Mouse (Mus musculus) megakaryocyte, embryonic 14.5 days (primary cell): ENCODE results near the gene Tmem164. TPM values are rescaled to one million over a fixed set of nuclear protein-coding genes. Genes with fewer than 3 reads are reported as not detected.

Source experiments
- H3K27me3 ChIP-seq: replicated peaks from 2 replicates; pipeline ENCODE3; 2012; ENCODE audit warnings: inconsistent platforms
- H3K36me3 ChIP-seq: replicated peaks from 2 replicates; pipeline ENCODE3; 2012; ENCODE audit warnings: low read length, inconsistent platforms, mixed read lengths
- H3K4me1 ChIP-seq: 2 replicates; pipeline ENCODE4 v1.6.1; 2012; ENCODE audit warnings: inconsistent platforms
- H3K4me3 ChIP-seq: replicated peaks from 2 replicates; pipeline ENCODE3; 2012; ENCODE audit warnings: moderate library complexity, mild to moderate bottlenecking, inconsistent platforms
- H3K9me3 ChIP-seq: 2 replicates; pipeline ENCODE4 v1.6.1; 2012; ENCODE audit warnings: inconsistent platforms
- FLI1 ChIP-seq: IDR thresholded peaks from 2 replicates; pipeline ENCODE4 v1.6.1; 2012; ENCODE audit warnings: low read length, inconsistent platforms, mixed read lengths
- GATA1 ChIP-seq: IDR thresholded peaks from 3 replicates; pipeline ENCODE4 v1.6.1; 2012; ENCODE audit warnings: mixed read lengths, low read length, inconsistent platforms, borderline replicate concordance
- polyA plus RNA-seq: library from polyadenylated mRNA; stranded (reverse); fragments of >175 nt; gene quantifications from 2 replicates; pipeline ENCODE4 v1.2.3, GENCODE M21; 2012; ENCODE audit warnings: low replicate concordance; ENCODE audit not compliant: insufficient read depth

The Tmem164 gene
- polyA plus RNA-seq, 1 experiment, result 10.3 TPM

GRCm38 (mm10) chrX:142684674-142685073 lies 3.5 kb downstream of the Tmem164 start:
- H3K4me1 ChIP-seq, result peaks cover 59% of the 10 kb centered on the region
- 0 out of 2 replicates have a peak, but pooled peaks cover 2% of the 10 kb centered on the region for H3K9me3 ChIP-seq
- peak overlapping the region; percentile 28 for H3K4me3 ChIP-seq
- H3K27me3 ChIP-seq, result peaks cover 15% of the 10 kb centered on the region
- peaks cover 40% of the 10 kb centered on the region for H3K36me3 ChIP-seq
- TF ChIP-seq FLI1 (no peak), GATA1 (no peak)

DNA sequence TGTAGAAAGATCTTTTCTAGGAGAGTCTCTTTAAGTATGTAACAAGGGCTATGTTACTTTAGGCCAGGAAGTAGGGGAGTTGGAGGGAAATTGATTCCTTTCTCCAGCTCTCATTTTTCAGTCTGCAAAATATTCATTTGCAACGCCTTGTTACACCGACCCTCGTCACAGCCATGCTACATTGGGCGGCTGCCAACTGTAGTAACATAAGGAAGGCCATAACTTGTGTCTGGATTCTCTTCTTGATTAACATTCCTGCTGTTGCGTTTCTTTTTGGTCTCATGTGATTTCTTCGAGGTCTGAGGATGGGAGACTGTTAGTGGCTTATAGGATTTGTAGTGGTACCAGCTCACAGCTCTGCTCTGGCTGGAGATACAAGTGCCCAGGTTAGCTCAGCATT lies 4.5 kb downstream of the Tmem164 start:
- H3K36me3 ChIP-seq, result peaks cover 47% of the 10 kb centered on the region
- TF ChIP-seq GATA1, result no peak
- no peak for TF ChIP-seq FLI1
- H3K27me3 ChIP-seq, result peaks cover 15% of the 10 kb centered on the region
- no peak overlapping the region for H3K4me3 ChIP-seq
- 0 out of 2 replicates have a peak, but pooled peaks cover 1% of the 10 kb centered on the region for H3K9me3 ChIP-seq
- H3K4me1 ChIP-seq, result peaks cover 55% of the 10 kb centered on the region

DNA sequence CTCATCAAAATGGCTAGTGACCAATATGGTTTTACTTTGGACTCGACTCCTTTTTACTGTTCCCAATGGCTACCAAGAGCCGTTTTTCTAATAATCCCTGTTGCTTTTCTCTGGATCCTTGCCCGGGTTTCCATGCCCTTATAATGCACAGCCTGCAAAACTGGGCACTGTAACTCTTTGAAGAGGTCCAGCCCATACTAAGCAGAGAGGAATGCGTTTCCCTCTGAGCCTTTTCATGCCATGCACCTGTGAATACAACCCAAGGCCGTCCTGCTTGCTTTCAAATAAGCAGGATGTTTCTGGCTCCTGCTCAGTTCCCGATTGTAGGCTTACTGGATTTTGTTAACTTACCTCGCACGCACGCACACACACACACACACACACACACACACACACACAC lies 7.3 kb downstream of the Tmem164 start:
- peaks cover 71% of the 10 kb centered on the region for H3K36me3 ChIP-seq
- no peaks in the 10 kb centered on the region for H3K9me3 ChIP-seq
- H3K27me3 ChIP-seq, result no peaks in the 10 kb centered on the region
- no peak overlapping the region for H3K4me3 ChIP-seq
- TF ChIP-seq GATA1, result no peak
- no peak for TF ChIP-seq FLI1
- peaks cover 45% of the 10 kb centered on the region for H3K4me1 ChIP-seq

GRCm38 (mm10) chrX:142693256-142693655 lies 12.1 kb downstream of the Tmem164 start:
- H3K36me3 ChIP-seq, result peaks cover 83% of the 10 kb centered on the region
- H3K4me3 ChIP-seq, result no peak overlapping the region
- H3K9me3 ChIP-seq, result no peaks in the 10 kb centered on the region
- H3K4me1 ChIP-seq, result peaks cover 30% of the 10 kb centered on the region
- no peak for TF ChIP-seq GATA1
- H3K27me3 ChIP-seq, result peaks cover 3% of the 10 kb centered on the region

GRCm38 (mm10) chrX:142694338-142694737 lies 13.1 kb downstream of the Tmem164 start:
- peaks cover 24% of the 10 kb centered on the region for H3K4me1 ChIP-seq
- peaks cover 7% of the 10 kb centered on the region for H3K27me3 ChIP-seq
- H3K4me3 ChIP-seq, result no peak overlapping the region
- no peaks in the 10 kb centered on the region for H3K9me3 ChIP-seq
- TF ChIP-seq GATA1 (no peak), FLI1 (no peak)
- H3K36me3 ChIP-seq, result peaks cover 86% of the 10 kb centered on the region

DNA sequence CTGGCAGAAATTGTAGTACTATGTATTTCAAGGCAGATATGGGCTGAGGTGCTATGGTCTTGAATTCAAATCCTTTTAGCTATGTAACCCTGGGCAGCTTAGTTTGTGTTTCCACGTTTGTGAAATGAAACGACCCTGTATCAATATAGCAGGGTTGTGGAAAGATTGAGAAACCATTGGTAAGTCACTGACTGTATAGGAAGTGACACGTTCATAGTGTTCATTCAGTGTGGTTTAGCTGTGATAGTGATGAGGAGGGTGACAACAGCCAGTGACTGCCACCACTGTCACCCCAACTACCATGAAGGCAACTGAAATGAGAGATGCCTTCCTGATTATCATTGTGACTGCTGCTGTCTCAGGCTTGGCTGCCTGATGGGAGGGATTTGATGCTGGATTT lies 13.7 kb downstream of the Tmem164 start:
- TF ChIP-seq FLI1, result no peak
- TF ChIP-seq GATA1, result no peak
- no peak overlapping the region for H3K4me3 ChIP-seq
- no peaks in the 10 kb centered on the region for H3K9me3 ChIP-seq
- peaks cover 89% of the 10 kb centered on the region for H3K36me3 ChIP-seq
- H3K27me3 ChIP-seq, result peaks cover 8% of the 10 kb centered on the region
- H3K4me1 ChIP-seq, result peaks cover 26% of the 10 kb centered on the region

DNA sequence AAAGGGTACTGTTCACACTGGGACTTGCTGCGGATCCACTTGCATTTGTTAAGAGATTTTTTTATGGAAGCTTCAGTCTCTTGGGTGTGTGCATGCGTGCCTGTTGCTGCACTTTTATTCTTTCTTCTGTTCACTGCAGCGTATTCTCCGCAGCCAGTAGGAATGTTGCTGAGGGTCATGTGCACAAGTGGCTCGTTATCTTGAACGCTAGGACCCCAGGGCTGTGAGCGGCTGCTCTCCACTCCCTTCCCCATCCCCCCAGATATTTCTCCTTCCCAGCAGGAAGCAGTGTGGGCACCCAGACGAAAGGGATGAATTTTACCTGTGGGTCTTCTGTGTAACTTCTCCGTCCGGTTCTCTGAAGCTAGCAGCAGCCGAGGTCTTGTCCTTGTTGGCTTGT lies 15.6 kb downstream of the Tmem164 start:
- H3K36me3 ChIP-seq, result peaks cover 91% of the 10 kb centered on the region
- peaks cover 9% of the 10 kb centered on the region for H3K27me3 ChIP-seq
- H3K9me3 ChIP-seq, result no peaks in the 10 kb centered on the region
- TF ChIP-seq FLI1 (no peak), GATA1 (no peak)
- no peak overlapping the region for H3K4me3 ChIP-seq
- H3K4me1 ChIP-seq, result peaks cover 33% of the 10 kb centered on the region

DNA sequence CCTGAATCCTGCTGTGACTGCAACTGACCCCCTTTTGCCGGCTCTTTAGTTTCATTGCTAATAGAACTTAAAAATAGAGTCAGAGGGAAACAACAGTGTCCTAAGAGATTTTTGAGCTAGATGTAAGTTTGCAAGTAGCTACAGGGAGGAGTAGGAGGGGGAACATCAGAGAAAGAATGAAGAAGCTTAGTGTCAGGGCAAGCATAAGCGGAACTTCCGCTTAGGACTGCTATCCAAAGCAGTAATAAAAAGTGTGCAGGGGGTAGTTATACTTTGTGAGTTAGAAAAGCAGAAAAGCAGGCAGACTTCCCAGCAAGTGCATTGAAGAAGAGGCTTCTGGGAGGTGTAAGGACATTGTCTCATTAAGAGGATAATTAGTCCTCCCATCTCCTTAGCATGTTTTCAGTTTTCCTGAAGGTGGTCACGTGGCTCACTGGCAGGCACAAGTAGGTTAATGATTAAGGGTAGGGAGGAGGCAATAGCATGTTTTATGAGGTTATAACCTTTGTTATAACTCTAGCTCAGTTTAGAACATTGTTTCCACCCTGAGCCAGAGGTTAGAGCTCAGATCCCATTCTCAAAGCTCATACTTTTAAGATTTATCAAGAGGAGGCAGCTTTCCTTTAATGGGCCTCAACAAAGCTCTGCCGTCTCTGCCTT lies 16.5 kb downstream of the Tmem164 start:
- Histone ChIP-seq H3K4me3 (no peak overlapping the region), H3K36me3 (peaks cover 92% of the 10 kb centered on the region), H3K27me3 (peaks cover 9% of the 10 kb centered on the region), H3K4me1 (peaks cover 37% of the 10 kb centered on the region), H3K9me3 (no peaks in the 10 kb centered on the region)
- TF ChIP-seq FLI1, result no peak
- TF ChIP-seq GATA1, result no peak

GRCm38 (mm10) chrX:142698212-142698611 lies 17.0 kb downstream of the Tmem164 start:
- peaks cover 9% of the 10 kb centered on the region for H3K27me3 ChIP-seq
- no peaks in the 10 kb centered on the region for H3K9me3 ChIP-seq
- H3K36me3 ChIP-seq, result peaks cover 88% of the 10 kb centered on the region
- H3K4me1 ChIP-seq, result peaks cover 37% of the 10 kb centered on the region
- TF ChIP-seq GATA1 (no peak), FLI1 (no peak)
- H3K4me3 ChIP-seq, result no peak overlapping the region

DNA sequence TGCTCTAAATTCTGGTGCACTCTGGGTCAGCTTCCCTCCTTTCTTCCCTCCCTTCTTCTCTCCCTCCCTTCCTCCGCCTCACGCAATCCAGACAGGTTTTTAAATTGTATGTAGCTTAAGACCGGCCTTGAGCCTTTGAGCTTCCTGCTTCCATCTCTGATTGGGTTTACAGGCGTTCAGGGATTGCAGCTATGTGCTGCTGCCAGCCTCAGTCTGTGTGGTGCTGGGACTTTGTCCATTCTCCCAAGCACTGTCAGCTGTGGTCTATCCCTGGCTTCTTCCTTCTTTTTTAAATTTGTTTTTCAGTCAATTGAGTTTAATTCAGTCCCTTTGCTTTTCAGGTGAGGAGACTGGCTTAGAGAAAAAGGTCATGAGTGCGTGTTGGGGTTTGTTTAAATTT lies 20.9 kb downstream of the Tmem164 start:
- Histone ChIP-seq H3K36me3 (peaks cover 77% of the 10 kb centered on the region), H3K4me1 (peaks cover 49% of the 10 kb centered on the region), H3K4me3 (no peak overlapping the region), H3K27me3 (peaks cover 8% of the 10 kb centered on the region), H3K9me3 (no peaks in the 10 kb centered on the region)
- TF ChIP-seq FLI1 (no peak), GATA1 (no peak)

- peaks cover 77% of the 10 kb centered on the region for H3K36me3 ChIP-seq
Observed at GRCm38 (mm10) chrX:142702566-142702965, 21.4 kb downstream of the Tmem164 start.

More at GRCm38 (mm10) chrX:142702566-142702965, 21.4 kb downstream of the Tmem164 start:
- TF ChIP-seq GATA1 (no peak), FLI1 (no peak)
- Histone ChIP-seq H3K9me3 (no peaks in the 10 kb centered on the region), H3K27me3 (peaks cover 10% of the 10 kb centered on the region), H3K4me1 (peaks cover 50% of the 10 kb centered on the region), H3K4me3 (no peak overlapping the region)
